Mouse (Mus musculus) neutrophil, adult 5-6 weeks (primary cell): ENCODE results near the gene Vps9d1. TPM values are rescaled to one million over a fixed set of nuclear protein-coding genes. Genes with fewer than 3 reads are reported as not detected.
"Not testable (repeated sequence)": the region's sequence is repeated elsewhere in the genome, so short reads cannot be mapped to it uniquely, and the experiment has no call there.

Source experiments
- ATAC-seq: fragments of 151-379, 151-347 bp; 2 replicates; pipeline ENCODE4 v1.8.0; 2017; ENCODE audit warnings: mild to moderate bottlenecking, moderate TSS enrichment; ENCODE audit not compliant: insufficient number of reproducible peaks, poor library complexity, low FRiP score, severe bottlenecking; ENCODE audit errors: extremely low read depth
- total RNA-seq: library from RNA; stranded (forward); fragments of 200-1000 nt; gene quantifications from 2 replicates; pipeline ENCODE4 v1.2.3, GENCODE M21; 2017

Vps9d1 gene
- total RNA-seq, 1 experiment from 2014 or later, result 53.3 TPM

DNA sequence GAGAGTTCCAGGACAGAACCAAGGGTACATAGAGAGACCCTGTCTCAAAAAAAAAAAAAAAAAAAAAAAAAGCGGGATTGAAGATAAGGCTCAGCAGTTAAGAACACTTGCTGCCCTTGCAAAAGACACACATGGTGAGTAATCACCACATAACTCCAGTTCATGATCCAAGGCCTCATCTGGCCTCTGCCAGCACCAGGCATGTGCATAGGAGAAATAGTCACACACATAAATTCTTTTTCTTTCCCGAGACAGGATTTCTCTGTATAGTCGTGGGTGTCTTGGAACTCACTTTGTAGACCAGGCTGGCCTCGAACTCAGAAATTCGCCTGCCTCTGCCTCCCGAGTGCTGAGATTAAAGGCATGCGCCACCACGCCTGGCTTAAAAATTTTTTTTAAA, 3.4 kb upstream of the Vps9d1 start:
- not testable (repeated sequence) for ATAC-seq

DNA sequence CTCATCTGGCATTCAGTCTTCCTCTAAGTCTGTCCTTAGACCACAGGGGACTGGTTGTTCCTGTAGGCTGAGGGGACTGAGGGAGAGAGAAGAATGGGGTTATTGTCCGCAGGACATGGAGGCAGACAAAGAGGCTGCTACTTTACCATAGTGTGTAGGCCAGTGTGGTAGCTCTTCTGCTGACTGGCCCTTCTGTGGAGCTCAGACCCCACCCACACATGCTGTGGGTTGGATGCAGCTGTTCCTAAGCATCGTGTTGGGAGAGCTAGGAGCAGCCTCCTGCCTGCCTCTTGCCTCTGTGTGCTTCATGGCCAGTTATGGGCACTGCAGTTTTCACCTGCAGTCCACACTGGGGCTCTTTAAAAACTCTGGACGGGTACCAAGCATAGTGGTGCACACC, 3.0 kb upstream of the Vps9d1 start:
- ATAC-seq, result no peak

DNA sequence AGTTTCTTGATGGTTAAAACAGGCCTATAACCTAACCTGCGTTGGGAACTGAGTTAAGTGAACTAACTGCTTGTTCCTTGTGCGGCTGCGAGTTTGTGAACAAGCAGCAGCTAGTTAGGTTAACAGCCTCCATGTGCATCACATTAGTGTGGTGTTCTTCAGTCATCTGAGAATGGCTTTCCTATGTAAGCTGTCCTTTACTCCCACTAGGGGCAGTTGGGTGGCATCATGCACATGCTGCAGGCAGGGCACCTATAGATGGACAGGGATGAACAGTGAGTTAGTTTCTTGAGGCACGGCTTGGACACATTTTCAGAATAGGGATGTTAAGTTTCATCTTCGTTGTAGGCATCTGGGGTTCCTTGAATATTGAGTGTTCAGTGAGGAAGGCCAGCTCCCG, 1.0 kb upstream of the Vps9d1 start:
- no peak for ATAC-seq

DNA sequence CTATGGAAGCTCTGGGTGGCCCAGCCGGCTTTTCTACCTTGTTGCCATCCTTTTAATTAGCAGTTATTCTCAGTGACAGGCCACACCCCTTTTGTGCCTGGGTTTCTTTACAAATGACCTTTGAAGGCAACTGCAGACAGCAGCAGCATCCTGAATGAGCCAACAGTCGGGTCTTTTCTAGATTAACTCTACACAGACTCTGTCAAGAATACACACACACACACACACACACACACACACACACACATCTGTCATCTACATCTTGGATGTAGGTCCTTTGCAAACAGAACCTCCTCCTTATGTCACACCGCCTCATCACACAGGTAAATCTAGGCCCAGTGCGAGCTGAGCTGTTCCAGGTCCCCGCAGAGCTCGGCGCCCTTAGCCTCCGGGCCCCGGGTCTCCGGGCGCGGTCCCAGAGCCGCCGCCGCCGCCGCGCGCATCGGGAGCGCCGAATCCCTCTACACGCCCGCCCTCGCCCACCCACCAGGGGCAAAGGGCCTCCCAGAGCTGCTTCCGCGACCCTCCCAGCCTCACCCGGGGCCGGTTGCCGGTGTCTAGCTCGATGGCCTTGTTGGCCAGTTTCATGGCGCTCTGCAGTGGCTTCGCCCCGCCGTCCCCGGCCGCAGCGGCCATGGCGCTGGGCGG, 573 bp downstream of the Vps9d1 start:
- no peak for ATAC-seq

DNA sequence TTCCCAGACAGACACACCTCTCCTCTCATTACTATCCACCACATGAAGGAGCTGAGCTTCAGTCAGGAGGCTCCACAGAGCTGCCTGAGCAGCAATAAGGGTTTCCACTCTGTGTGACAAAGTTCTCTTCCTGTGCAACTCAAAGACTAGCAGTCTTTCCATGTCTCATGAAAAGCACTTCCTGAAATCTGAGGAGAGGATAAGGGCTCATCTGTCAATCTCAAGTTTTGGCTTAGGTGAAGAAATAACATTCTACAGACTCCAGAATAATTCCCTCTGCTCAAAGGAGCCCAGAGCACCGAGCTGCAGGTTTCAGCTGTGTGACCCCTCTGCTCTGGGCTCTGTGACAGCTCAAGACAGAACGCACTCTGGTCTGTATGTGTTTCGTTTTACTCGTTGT, 1.2 kb downstream of the Vps9d1 start:
- ATAC-seq, result no peak

DNA sequence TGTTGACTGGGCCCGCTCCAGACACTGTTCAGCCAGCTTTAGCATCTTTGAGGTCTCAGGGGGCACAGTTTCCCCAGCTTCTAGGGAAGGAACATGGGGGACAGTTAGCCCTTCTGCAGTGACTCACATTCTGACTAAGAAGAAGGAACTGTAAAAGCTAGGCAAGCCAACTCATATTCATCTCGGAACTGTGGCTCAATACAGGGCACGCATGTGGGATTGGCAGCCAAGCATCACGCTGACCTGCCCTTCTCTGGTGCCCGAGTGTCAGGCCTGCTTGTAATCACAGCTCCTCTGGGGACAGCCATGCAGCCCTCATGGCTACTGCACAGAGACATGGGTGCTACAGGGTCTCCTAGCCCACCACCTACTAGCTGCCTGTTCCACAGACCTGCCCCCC, 3.2 kb downstream of the Vps9d1 start:
- ATAC-seq, result no peak

DNA sequence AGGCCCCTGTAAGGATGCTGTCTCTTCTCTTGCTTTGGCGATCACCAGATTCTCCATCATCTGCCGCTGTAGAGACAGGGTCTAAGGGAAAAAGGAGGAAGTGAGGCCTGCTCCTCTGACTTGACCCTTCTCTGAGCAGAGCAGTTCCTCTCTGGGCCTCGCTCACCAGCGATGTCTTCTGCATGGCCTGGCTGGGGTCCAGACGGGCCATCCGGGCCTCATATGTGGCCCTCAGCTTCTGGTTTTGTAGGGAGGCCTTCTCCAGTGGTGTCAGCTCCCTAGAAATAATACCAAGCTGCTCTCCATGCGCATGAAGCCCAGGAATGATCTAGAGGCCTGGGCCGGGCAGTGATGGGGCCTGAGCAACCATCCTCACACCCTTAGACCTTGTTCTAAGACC, 5.6 kb downstream of the Vps9d1 start:
- 0 out of 2 replicates have a peak, but pooled peaks have one; percentile 30 for ATAC-seq

DNA sequence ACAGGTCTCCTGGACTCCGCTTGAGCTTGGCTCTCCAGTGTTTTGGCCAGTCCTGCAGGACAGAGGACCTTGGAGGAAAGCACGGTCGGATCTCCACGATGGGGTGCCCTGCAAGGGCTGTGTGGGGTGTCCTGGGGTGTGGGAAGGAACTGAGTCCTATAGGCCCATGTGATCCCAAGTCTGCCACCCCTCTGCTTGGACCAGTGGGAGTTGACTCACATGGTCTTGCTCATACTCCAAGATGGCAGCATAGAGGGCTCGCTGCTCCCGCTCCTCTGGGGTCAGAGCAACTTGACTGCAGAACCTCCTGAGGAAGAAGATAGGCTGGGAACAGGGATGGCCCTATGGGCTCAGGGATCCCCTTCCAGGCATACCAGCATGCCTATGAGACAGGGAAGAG, 6.4 kb downstream of the Vps9d1 start:
- ATAC-seq, result no peak

DNA sequence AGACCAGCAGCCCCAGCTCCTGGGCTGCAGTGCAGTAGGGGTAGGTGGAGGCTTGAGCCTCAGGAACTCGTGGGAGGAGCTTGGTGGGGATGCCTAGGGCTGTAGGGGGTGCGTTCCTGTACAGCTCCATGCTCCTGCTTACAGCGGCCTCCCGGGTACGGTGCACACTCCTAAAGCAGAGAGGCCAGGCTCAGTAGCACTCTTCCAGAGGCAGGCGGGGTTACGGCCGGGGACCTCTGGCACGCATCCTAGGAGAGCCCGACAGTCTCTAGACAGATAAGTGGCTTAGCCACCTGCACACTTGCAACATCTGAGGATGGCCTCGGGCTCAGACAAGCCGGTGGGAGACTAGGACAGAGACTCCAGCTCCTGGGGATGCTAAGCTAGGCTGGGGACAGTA, 8.6 kb downstream of the Vps9d1 start:
- ATAC-seq, result no peak

DNA sequence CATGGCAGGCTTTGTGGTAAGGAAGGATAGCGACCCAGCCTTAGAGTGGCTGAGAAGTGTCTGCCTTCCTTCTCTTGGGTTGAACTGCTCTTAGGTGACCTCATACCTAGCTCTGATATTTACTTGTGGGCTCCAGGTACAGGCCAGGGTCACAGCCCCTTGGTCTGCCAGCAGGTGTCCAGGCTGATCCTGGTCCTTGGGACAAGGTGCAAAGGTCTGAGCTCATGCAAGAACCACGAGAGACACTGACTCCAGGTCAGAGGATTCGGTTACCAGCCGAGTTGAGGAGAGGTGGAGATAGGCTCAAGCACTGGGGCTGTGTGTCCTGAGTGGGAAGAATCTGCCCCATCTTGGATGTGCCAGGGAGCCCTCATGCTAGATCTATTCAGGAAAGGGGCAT, 9.8 kb downstream of the Vps9d1 start:
- ATAC-seq, result no peak

DNA sequence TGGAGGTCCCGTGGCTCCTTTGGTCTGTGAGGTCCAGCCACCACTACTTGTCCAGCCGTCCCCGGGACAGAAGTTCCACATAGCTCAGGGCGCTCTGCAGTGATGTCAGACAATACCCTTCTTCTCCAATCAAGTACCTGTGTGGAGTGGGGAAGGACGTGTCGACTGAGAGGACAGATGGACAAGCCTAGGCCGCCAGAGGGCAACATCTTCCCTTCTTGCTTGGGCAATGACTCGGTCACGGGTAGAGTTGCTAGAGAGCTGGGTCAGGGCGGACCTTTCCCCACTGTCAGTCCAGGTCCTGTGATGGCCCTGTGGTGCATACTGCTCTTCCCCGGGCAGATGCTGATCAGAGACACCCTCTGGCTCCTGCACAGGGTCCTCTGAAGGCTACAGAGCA, 11.1 kb downstream of the Vps9d1 start:
- ATAC-seq, result no peak

DNA sequence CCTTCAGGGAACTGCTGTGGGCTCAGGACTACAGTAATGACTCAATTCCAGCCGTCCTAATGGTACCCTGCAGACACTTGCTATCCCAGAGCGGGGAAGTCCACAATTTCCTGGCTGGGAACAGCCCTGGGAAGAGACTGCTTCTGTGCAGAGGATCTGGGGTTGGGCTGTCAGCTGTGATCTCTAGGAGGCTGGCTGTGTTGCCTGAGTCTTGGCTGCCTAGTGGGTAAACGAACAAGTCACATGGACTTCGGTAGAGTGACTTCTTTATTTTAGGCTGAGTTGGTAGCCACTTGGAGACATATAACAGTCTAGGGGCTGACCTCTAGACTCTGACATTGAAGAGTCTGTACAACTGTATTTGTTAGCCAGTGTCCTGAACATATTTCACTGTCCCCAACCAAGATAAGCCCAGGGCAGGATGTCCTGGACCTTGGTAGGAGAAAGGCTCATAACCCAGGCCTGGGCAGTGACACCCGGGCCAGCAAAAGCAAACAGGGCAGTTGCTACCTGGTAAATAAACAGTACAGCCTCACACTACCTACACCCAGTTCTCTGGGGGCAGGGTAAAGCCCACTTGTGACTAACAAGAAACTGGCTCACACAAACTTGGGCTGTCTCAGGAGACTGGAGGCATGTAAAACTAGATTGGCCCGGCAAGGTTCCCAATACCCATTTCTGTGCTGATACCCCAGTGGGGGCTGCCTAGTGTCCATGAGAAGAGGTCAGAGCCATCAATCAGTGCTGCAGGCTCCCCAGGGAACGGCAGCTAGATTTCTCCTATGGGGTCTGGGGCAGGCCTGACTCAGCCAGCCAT, 11.8 kb downstream of the Vps9d1 start:
- ATAC-seq, result no peak

DNA sequence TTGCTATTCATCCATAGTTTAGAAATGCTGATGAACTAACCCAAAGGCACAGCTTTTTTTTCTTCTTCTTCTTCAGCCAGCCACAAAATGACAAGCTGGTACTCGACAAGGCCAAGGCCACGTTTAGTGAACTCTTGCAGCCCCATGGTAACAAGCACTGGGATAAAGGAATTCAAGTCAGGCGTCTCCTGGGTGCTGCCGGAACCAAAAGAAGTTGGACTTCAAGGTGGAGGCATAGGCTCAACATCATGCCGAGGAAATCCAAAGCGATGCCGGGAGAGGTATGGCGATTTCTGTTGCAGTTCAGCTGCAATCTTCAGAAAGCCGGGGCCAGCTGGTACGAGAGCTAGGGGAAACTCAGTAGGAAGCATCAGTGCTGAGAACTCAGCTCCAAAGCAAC, 14.8 kb downstream of the Vps9d1 start:
- no peak for ATAC-seq

DNA sequence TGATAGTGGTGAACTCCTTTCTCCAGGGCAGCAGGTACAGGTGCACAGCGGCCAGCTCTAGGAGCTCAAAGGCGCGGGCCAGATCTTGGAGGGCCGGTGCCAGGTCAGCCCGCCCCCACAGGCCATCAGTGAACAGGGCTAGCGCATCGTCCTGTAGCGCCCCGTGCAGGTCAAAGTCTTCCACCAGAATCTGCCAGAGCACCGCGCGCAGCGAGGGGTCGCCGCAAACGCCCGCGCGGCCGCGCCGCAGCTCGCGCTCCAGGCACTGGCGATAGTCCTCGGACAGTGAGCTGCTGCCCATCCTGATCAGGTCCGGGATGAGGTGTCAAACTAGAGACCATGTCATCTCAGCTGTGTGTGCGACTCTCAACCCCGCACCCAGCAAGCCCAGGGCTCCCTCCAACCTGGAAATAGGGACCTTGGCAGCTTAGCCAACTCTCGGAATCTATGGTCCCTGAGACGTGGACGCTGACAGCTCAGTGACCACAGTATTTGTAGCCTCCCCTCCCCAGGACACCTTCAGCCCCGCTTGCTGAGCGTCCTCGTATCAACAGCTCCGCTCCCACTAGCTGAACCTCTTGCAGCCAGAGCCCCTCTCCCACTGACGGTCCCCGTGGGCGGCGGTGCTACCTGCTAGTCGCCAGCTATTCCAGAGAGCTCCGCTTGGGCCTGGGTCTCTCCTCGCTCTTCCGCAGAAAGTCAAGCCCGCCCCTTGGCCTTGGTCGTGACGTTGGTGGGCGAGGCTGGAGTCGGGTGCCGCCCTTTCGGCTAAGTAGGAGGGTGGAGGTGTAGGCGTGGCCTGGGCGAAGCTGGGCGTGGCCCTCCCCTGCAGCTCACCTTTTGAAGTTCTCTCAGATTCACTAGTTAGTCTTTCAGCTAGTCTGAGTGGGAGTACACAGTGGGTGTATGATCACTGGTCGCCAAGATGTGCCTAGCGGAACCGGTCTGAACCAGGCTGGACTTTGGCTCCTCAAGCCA, 18.3 kb downstream of the Vps9d1 start, which contains the start of gene Spata2l:
Gene Spata2l, minus strand, starts transcription at position 714 of the 978 bp plus-strand sequence.
- ATAC-seq, result peak; percentile 90

DNA sequence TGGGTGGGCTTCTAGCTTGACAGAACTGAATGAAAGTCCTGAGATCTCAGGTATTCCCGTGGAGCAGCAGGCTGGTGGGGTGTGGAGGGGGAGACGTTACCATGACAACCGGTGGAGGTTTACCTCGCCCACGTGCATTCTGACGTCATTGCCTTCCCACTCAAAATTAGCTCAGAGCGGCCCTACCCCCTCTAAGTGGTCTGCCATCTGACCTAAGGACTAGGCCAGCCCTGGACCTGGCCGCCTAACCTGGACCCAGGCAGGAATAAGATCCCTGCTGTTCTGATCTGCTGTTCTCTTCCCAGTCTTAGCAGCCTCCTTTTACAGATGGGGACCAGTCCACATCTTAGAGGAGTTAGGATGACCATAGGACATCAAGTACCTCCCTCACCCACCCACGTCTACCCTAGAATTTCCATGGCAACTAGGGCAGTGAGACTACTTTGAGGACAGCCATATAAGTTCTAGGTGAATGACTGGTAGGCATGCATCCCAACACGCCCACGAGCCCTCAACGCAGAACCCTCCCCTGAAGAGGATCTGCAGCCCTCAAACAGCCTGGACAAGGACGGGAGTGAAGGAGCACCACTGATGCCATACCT, 19.1 kb downstream of the Vps9d1 start:
- ATAC-seq, result no peak

DNA sequence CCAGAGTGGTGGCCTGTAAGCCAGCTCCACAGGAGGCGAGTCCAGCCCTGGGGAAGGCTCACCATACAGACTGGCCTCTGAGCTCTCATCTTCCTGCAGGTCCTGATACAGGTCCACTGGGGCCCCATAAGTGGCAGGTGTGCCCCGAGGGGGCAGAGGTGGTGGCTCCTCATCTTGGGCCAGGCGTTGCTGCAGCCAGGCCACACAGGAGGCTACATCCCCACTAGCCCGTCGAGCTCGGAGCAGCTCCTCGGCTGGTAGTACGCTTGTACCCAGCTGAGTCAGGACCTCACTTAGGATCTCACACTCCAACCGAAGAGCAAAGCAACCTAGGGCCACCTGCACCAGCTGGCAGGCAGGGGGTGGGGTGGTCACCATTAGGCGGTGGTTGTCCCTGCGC, 20.4 kb downstream of the Vps9d1 start:
- no peak for ATAC-seq

DNA sequence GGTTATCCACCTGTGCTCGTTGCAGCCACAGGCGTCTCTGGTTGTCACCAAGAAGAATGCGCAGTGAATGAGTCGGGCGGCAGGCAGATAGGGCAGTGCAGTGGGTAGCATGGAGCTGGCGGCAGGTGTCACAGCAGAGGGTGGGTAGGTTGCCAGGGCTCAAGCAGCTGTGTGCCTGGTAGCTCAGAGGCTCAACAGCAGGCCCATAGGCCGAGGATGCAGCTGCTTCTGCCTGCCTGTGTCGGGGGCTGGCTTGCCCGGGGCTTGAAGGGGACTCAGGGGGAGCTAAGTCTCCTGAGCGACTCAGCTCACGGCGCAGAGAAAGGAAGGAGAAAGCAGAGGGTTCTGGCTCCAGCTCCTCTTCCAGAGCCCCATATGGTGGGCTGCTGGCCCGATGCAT, 20.8 kb downstream of the Vps9d1 start:
- no peak for ATAC-seq

DNA sequence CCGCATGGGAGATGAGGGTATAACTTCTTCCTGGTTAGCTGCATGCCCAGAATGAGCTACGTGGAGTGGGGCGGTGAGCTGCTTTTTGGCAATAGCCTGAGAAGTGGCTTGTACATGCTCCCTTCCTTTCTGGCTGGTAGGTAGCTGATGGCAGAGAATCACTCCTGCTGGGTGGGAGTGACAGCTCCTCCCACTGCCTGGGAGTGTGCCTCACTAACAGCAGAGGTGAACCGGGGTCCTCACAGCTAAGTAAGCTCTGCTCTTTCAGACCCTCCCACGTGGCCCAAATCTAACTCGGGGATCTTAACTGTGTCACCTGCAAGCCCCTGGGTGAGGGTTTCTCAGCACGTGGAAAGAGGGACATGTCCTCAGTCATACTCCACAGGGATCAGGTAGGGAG, 21.6 kb downstream of the Vps9d1 start:
- ATAC-seq, result no peak

DNA sequence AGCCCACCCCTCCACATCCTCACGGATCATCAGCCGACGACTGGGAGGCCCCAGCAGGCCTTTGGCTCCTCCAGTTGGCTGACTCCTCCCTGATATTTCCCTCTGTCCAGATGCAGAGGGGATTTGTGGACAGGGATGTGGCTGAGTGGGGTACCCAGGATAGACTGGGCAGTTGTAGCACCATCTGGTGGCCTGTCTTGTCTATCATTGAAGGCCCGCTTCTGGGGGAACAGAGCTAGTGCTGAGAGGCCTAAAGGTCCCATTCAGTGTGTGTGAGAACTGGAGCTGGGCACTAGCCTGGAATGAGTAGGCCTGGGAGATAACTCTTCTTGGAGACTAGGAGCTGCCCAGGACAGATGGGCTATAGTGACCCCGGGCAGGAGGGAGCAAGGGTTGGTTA, 22.4 kb downstream of the Vps9d1 start:
- no peak for ATAC-seq
